Mouse (Mus musculus) forebrain, embryonic 14.5 days (tissue): ENCODE results near the gene Dlat. TPM values are rescaled to one million over a fixed set of nuclear protein-coding genes. Genes with fewer than 3 reads are reported as not detected.

Source experiments
- ATAC-seq: fragments of 200-750 bp; cut with Nextera tagmentation; 2 replicates; pipeline ENCODE4 v1.8.0; 2017; ENCODE audit warnings: mild to moderate bottlenecking, moderate library complexity
- DNase-seq: peaks from one replicate; pipeline ENCODE4 v3.0.0-alpha.2; 2015; ENCODE audit warnings: low spot score
- H3K27ac ChIP-seq: fragments of 300-500 bp; sonication (generic); 2 replicates; pipeline ENCODE4 v1.5.1; 2014; ENCODE audit warnings: low read depth, mild to moderate bottlenecking, control low read depth, low read length, moderate library complexity
- H3K27me3 ChIP-seq: fragments of 300-500 bp; sonication (generic); replicated peaks from 2 replicates; pipeline ENCODE4 v1.6.1; 2014; ENCODE audit warnings: low read length, control low read depth, mixed read lengths; ENCODE audit not compliant: control insufficient read depth, insufficient read depth
- H3K36me3 ChIP-seq: fragments of 300-500 bp; sonication (generic); 2 replicates; pipeline ENCODE4 v1.6.1; 2014; ENCODE audit warnings: low read length, control low read depth; ENCODE audit not compliant: control insufficient read depth, insufficient read depth
- H3K4me1 ChIP-seq: fragments of 300-500 bp; sonication (generic); 2 replicates; pipeline ENCODE4 v1.6.1; 2014; ENCODE audit warnings: antibody characterized with exemption, low read length, control low read depth; ENCODE audit not compliant: control insufficient read depth, insufficient read depth
- H3K4me2 ChIP-seq: fragments of 300-500 bp; sonication (generic); 2 replicates; pipeline ENCODE4 v1.6.1; 2014; ENCODE audit warnings: mild to moderate bottlenecking, control low read depth, low read length
- H3K4me3 ChIP-seq: fragments of 300-500 bp; sonication (generic); 2 replicates; pipeline ENCODE4 v1.5.1; 2014; ENCODE audit warnings: low read depth, low read length, control low read depth
- H3K9ac ChIP-seq: fragments of 300-500 bp; sonication (generic); 2 replicates; pipeline ENCODE4 v1.6.1; 2014; ENCODE audit warnings: mild to moderate bottlenecking, low read length, control low read depth, moderate library complexity
- H3K9me3 ChIP-seq: fragments of 300-500 bp; sonication (generic); replicated peaks from 2 replicates; pipeline ENCODE4 v1.6.1; 2016; ENCODE audit warnings: low read length, control low read depth, mixed read lengths; ENCODE audit not compliant: control insufficient read depth
- WGBS: fragments of 180-500 bp; shearing (Covaris S2); extraction: QIAGEN DNeasy Blood & Tissue Kit; methylation state at CpG from one replicate; pipeline ENCODE4 v1.1.7; 2014; 5-methylcytosine and 5-hydroxymethylcytosine counted together
- polyA plus RNA-seq: library from polyadenylated mRNA; unstranded; fragments of >200 nt; fragmentation: Nextera tagmentation; extraction: Ambion mirVana; gene quantifications from 2 replicates; pipeline ENCODE4 v1.2.1, GENCODE M21; 2014

The Dlat gene
- polyA plus RNA-seq, 1 experiment from 2014 or later = 50.9 TPM

GRCm38 (mm10) chr9:50603998-50604324, 55.6 kb downstream of the Dlat start:
- no peak for DNase-seq
- peak overlapping the region; percentile 95 for H3K4me2 ChIP-seq

GRCm38 (mm10) chr9:50603189-50603997, 56.2 kb downstream of the Dlat start, which contains the start of the genes Sdhd and Timm8b:
Sdhd (minus strand) TSS chr9:50603812.
Timm8b (plus strand) TSS chr9:50603910.
- peak within 1 kb of the TSS; percentile 67 for H3K4me3 ChIP-seq
- DNase-seq (peak; percentile 99), ATAC-seq (peak; percentile 98)
- H3K4me1 ChIP-seq = peaks cover 18% of the 10 kb centered on the region
- WGBS = 1% methylated on average over 48 of the region's 48 CpGs
- H3K9ac ChIP-seq = peak within 1 kb of the TSS; percentile 85
- peaks cover 47% of the 10 kb centered on the region for H3K36me3 ChIP-seq
- H3K4me2 ChIP-seq = peak within 1 kb of the TSS; percentile 95
- H3K27ac ChIP-seq = peak within 1 kb of the TSS; percentile 76
- no peaks in the 10 kb centered on the region for H3K9me3 ChIP-seq
- no peaks in the 10 kb centered on the region for H3K27me3 ChIP-seq

More at GRCm38 (mm10) chr9:50603998-50604324, 55.6 kb downstream of the Dlat start:
- Histone ChIP-seq H3K36me3 (peaks cover 47% of the 10 kb centered on the region), H3K9me3 (no peaks in the 10 kb centered on the region), H3K4me1 (peaks cover 18% of the 10 kb centered on the region), H3K9ac (peak overlapping the region; percentile 85), H3K27me3 (no peaks in the 10 kb centered on the region), H3K4me3 (peak overlapping the region; percentile 67), H3K27ac (peak overlapping the region; percentile 76; the same call in 1 of the 2 replicates)
- 0% methylated on average over 24 of the region's 24 CpGs for WGBS
- ATAC-seq = peak; percentile 87

- no peaks in the 10 kb centered on the region for H3K9me3 ChIP-seq
- no peak overlapping the region for H3K27ac ChIP-seq
- peaks cover 47% of the 10 kb centered on the region for H3K36me3 ChIP-seq
- no peak overlapping the region for H3K9ac ChIP-seq
- WGBS = 92% methylated on average over 7 of the region's 7 CpGs
- H3K4me2 ChIP-seq = peak overlapping the region; percentile 95
- peaks cover 18% of the 10 kb centered on the region for H3K4me1 ChIP-seq
- DNase-seq (no peak), ATAC-seq (no peak)
- peak overlapping the region; percentile 67 for H3K4me3 ChIP-seq
- no peaks in the 10 kb centered on the region for H3K27me3 ChIP-seq
Observed at GRCm38 (mm10) chr9:50602055-50602845, 57.3 kb downstream of the Dlat start.

- H3K9ac ChIP-seq = no peak overlapping the region
- no peaks in the 10 kb centered on the region for H3K9me3 ChIP-seq
- no peak overlapping the region for H3K4me2 ChIP-seq
- DNase-seq (no peak), ATAC-seq (no peak)
- no peak overlapping the region for H3K4me3 ChIP-seq
- 88% methylated on average over 6 of the region's 6 CpGs for WGBS
- no peaks in the 10 kb centered on the region for H3K27me3 ChIP-seq
- H3K27ac ChIP-seq = no peak overlapping the region
- H3K4me1 ChIP-seq = peaks cover 18% of the 10 kb centered on the region
- peaks cover 49% of the 10 kb centered on the region for H3K36me3 ChIP-seq
Observed at GRCm38 (mm10) chr9:50601536-50601935, 58.0 kb downstream of the Dlat start.

- no peak for ATAC-seq
- H3K27me3 ChIP-seq = no peaks in the 10 kb centered on the region
- no peak overlapping the region for H3K9ac ChIP-seq
- WGBS = 95% methylated on average over 8 of the region's 8 CpGs
- DNase-seq = no peak
- no peaks in the 10 kb centered on the region for H3K9me3 ChIP-seq
- peaks cover 58% of the 10 kb centered on the region for H3K36me3 ChIP-seq
- H3K4me2 ChIP-seq = no peak overlapping the region
- H3K4me1 ChIP-seq = peaks cover under 1% of the 10 kb centered on the region; the same call in 1 of the 2 replicates
- no peak overlapping the region for H3K27ac ChIP-seq
- H3K4me3 ChIP-seq = no peak overlapping the region
Observed at GRCm38 (mm10) chr9:50596973-50597372, 62.6 kb downstream of the Dlat start.

- Histone ChIP-seq H3K4me3 (no peak overlapping the region), H3K36me3 (peaks cover 51% of the 10 kb centered on the region)
- 81% methylated on average over 12 of the region's 12 CpGs for WGBS
Observed at GRCm38 (mm10) chr9:50594794-50595417, 64.7 kb downstream of the Dlat start.

GRCm38 (mm10) chr9:50593544-50593943, 66.0 kb downstream of the Dlat start:
- Histone ChIP-seq H3K9ac (no peak overlapping the region), H3K27ac (no peak overlapping the region), H3K4me1 (no peaks in the 10 kb centered on the region), H3K9me3 (no peaks in the 10 kb centered on the region), H3K27me3 (no peaks in the 10 kb centered on the region), H3K4me2 (no peak overlapping the region), H3K36me3 (peaks cover 39% of the 10 kb centered on the region), H3K4me3 (no peak overlapping the region)
- no peak for ATAC-seq
- peak; percentile 13 for DNase-seq
- 76% methylated on average over 3 of the region's 3 CpGs for WGBS

More at GRCm38 (mm10) chr9:50594794-50595417, 64.7 kb downstream of the Dlat start:
- DNase-seq (no peak), ATAC-seq (no peak)
- no peaks in the 10 kb centered on the region for H3K9me3 ChIP-seq
- H3K27ac ChIP-seq = no peak overlapping the region
- H3K9ac ChIP-seq = no peak overlapping the region
- no peaks in the 10 kb centered on the region for H3K27me3 ChIP-seq
- no peak overlapping the region for H3K4me2 ChIP-seq
- no peaks in the 10 kb centered on the region for H3K4me1 ChIP-seq

- ATAC-seq = no peak
- 90% methylated on average over 9 of the region's 9 CpGs for WGBS
Observed at GRCm38 (mm10) chr9:50592955-50593354, 66.6 kb downstream of the Dlat start.

More at GRCm38 (mm10) chr9:50592955-50593354, 66.6 kb downstream of the Dlat start:
- H3K27me3 ChIP-seq = no peaks in the 10 kb centered on the region
- H3K9ac ChIP-seq = no peak overlapping the region
- no peaks in the 10 kb centered on the region for H3K4me1 ChIP-seq
- no peaks in the 10 kb centered on the region for H3K9me3 ChIP-seq
- no peak overlapping the region for H3K4me3 ChIP-seq
- H3K36me3 ChIP-seq = peaks cover 33% of the 10 kb centered on the region
- H3K27ac ChIP-seq = no peak overlapping the region
- DNase-seq = no peak
- no peak overlapping the region for H3K4me2 ChIP-seq
